Mouse (Mus musculus) neural tube, embryonic 11.5 days (tissue): ENCODE measurements around the gene Mbtps1. TPM values are rescaled to one million over a fixed set of nuclear protein-coding genes. Genes with fewer than 3 reads are reported as not detected.

ENCODE experiments used
- ATAC-seq: fragments of 200-750 bp; cut with Nextera tagmentation; 2 replicates; pipeline ENCODE4 v1.8.0; 2017; ENCODE audit warnings: moderate number of reproducible peaks, mild to moderate bottlenecking, moderate TSS enrichment, moderate library complexity; ENCODE audit not compliant: insufficient read depth, low FRiP score, low TSS enrichment
- DNase-seq: peaks from one replicate; pipeline ENCODE4 v3.0.0-alpha.2; 2015; ENCODE audit warnings: low spot score
- H3K27ac ChIP-seq: fragments of 300-500 bp; sonication (generic); 2 replicates; pipeline ENCODE4 v1.5.1; 2014; ENCODE audit warnings: low read depth, mild to moderate bottlenecking, low read length
- H3K27me3 ChIP-seq: fragments of 300-500 bp; sonication (generic); 2 replicates; pipeline ENCODE4 v1.6.1; 2014; ENCODE audit warnings: mild to moderate bottlenecking, low read length, mixed read lengths; ENCODE audit not compliant: control insufficient read depth, insufficient read depth
- H3K36me3 ChIP-seq: fragments of 300-500 bp; sonication (generic); 2 replicates; pipeline ENCODE4 v1.6.1; 2014; ENCODE audit warnings: mild to moderate bottlenecking, low read length, moderate library complexity, mixed read lengths; ENCODE audit not compliant: control insufficient read depth, insufficient read depth
- H3K4me1 ChIP-seq: fragments of 300-500 bp; sonication (generic); 2 replicates; pipeline ENCODE4 v1.6.1; 2014; ENCODE audit warnings: low read length, mixed read lengths; ENCODE audit not compliant: control insufficient read depth, insufficient read depth
- H3K4me2 ChIP-seq: fragments of 300-500 bp; sonication (generic); 2 replicates; pipeline ENCODE4 v1.6.1; 2014; ENCODE audit warnings: low read depth, mild to moderate bottlenecking, moderate library complexity
- H3K4me3 ChIP-seq: fragments of 300-500 bp; sonication (generic); 2 replicates; pipeline ENCODE4 v1.5.1; 2014; ENCODE audit warnings: low read depth, low read length
- H3K9ac ChIP-seq: fragments of 300-500 bp; sonication (generic); 2 replicates; pipeline ENCODE4 v1.6.1; 2014; ENCODE audit warnings: mild to moderate bottlenecking, low read length
- H3K9me3 ChIP-seq: fragments of 300-500 bp; sonication (generic); 2 replicates; pipeline ENCODE4 v1.6.1; 2016; ENCODE audit warnings: low read length; ENCODE audit not compliant: control insufficient read depth
- WGBS: fragments of 180-500 bp; shearing (Covaris S2); extraction: QIAGEN DNeasy Blood & Tissue Kit; methylation state at CpG from one replicate; pipeline ENCODE4 v1.1.7; 2014; 5-methylcytosine and 5-hydroxymethylcytosine counted together
- polyA plus RNA-seq: library from polyadenylated mRNA; unstranded; fragments of >200 nt; fragmentation: Nextera tagmentation; extraction: Ambion mirVana; gene quantifications from 2 replicates; pipeline ENCODE4 v1.2.1, GENCODE M21; 2014

Gene Mbtps1
- polyA plus RNA-seq, 1 experiment from 2014 or later = 105 TPM

DNA sequence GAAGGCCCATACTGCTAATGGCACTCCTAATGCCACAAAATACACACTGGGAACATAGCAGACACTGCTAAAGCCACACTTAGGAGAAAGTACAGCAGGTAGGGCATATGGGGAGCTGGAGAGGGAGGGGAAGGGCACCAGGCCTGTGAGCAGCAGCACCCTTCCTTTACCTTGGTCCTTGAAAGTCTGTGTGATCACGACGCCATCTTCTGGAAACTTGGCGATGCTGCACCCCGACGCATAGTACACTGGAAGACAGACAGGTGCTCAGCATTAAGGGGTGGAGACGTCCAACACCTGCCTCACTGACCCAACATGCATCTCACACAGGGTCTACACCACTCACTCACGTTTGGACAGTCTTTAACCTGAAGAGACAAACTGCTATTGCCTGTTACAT is 38.4 kb downstream of the Mbtps1 start:
- H3K9ac ChIP-seq = no peak overlapping the region
- no peak for ATAC-seq
- no peaks in the 10 kb centered on the region for H3K27me3 ChIP-seq
- H3K4me3 ChIP-seq = no peak overlapping the region
- 75% methylated on average over 7 of the region's 7 CpGs for WGBS
- no peak overlapping the region for H3K4me2 ChIP-seq
- H3K9me3 ChIP-seq = no peaks in the 10 kb centered on the region
- peaks cover 28% of the 10 kb centered on the region for H3K36me3 ChIP-seq
- H3K4me1 ChIP-seq = no peaks in the 10 kb centered on the region
- no peak overlapping the region for H3K27ac ChIP-seq
- DNase-seq = peak; percentile 35

DNA sequence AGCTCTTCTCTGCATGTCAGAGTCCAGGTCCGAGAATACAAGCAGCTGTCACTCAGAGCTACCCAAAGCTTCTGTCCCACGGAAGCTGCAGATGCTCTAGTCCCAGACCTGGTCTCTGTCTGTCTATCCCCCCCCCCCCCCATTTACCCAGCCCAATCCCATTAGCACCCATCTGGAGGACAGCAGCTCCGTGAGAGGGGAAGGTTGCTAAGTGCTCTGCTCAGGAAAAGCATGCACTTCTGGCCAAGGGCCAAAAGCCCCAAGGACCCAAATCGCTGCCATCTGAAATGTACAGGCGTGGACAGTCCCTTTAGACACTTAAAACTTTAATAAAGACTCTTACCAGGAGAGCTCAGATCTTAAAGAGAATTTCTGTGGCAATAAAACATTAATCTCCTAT is 41.9 kb downstream of the Mbtps1 start:
- DNase-seq = no peak
- 73% methylated on average over 5 of the region's 5 CpGs for WGBS
- Histone ChIP-seq H3K4me3 (no peak overlapping the region), H3K4me1 (no peaks in the 10 kb centered on the region), H3K27me3 (no peaks in the 10 kb centered on the region), H3K9ac (no peak overlapping the region), H3K36me3 (peaks cover 29% of the 10 kb centered on the region), H3K27ac (no peak overlapping the region), H3K4me2 (no peak overlapping the region), H3K9me3 (no peaks in the 10 kb centered on the region)
- no peak for ATAC-seq

DNA sequence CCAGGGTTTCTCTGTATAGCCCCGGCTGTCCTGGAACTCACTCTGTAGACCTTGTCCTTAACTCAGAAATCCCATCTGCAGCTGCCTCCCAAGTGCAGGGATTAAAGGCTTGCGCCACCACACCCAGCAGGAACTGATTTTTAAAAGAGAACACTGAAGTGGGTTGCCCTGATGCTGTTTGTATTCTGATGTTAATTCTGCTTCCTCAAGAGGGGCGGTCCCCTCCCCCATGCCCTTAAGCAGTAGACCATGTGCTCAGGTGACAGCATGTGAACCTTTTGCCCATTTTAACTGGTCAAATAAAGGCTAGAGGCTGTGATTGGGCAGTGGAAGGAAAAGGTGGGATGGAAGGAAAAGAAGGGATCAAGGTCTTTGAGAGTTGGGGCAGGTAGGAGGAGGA is 42.8 kb downstream of the Mbtps1 start:
- DNase-seq (no peak), ATAC-seq (no peak)
- Histone ChIP-seq H3K27ac (no peak overlapping the region), H3K9ac (no peak overlapping the region), H3K9me3 (no peaks in the 10 kb centered on the region), H3K4me3 (no peak overlapping the region), H3K4me1 (no peaks in the 10 kb centered on the region), H3K4me2 (no peak overlapping the region), H3K27me3 (no peaks in the 10 kb centered on the region), H3K36me3 (peaks cover 26% of the 10 kb centered on the region)
- WGBS = 74% methylated on average over 3 of the region's 3 CpGs

DNA sequence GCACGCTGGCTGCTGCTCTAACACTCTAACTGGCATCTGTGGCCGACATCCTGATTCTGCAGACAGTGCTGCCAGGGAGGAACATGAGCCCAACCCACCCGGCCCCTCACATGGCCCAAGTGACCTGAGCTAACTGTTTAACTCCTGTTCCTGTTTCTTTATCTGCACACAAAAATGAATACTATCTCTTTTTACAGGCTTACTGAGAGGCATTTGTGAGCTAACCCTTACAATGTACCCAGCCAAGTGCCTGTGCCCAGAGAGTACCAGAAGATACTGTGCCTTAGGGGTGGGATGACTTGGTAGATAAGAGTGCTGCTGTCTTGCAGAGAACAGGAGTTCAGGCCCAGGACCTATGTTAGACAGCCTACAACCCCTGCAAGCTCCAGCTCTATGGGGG is 43.6 kb downstream of the Mbtps1 start:
- peaks cover 23% of the 10 kb centered on the region for H3K36me3 ChIP-seq
- DNase-seq = no peak
- H3K9me3 ChIP-seq = no peaks in the 10 kb centered on the region
- H3K27me3 ChIP-seq = no peaks in the 10 kb centered on the region
- H3K4me1 ChIP-seq = no peaks in the 10 kb centered on the region
- 87% methylated on average over 3 of the region's 3 CpGs for WGBS
- no peak overlapping the region for H3K9ac ChIP-seq
- no peak overlapping the region for H3K4me3 ChIP-seq
- no peak overlapping the region for H3K4me2 ChIP-seq
- H3K27ac ChIP-seq = no peak overlapping the region
- ATAC-seq = no peak

DNA sequence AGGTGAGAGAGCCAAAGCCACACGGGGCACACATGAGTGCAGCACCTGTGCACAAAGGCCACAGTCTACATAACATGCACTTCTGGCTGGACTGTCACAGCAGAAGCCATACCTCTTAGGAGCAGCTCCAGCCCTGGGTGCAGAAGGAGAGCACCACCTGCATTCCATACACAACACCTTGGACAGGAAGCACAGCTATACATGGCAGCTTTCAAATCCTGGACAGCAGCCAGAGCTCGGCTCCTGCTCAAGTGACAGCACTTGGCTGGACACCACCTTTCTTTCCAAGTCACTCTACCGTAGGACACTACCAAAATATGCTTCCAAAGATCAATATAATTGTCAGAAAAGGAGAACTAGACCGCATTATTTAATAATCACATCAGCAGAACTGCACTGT is 45.1 kb downstream of the Mbtps1 start:
- DNase-seq = no peak
- no peak overlapping the region for H3K27ac ChIP-seq
- no peak overlapping the region for H3K9ac ChIP-seq
- H3K4me2 ChIP-seq = no peak overlapping the region
- no peaks in the 10 kb centered on the region for H3K4me1 ChIP-seq
- peaks cover 25% of the 10 kb centered on the region for H3K36me3 ChIP-seq
- H3K4me3 ChIP-seq = no peak overlapping the region
- H3K27me3 ChIP-seq = no peaks in the 10 kb centered on the region
- 93% methylated on average over 4 of the region's 4 CpGs for WGBS
- no peaks in the 10 kb centered on the region for H3K9me3 ChIP-seq
- ATAC-seq = no peak

DNA sequence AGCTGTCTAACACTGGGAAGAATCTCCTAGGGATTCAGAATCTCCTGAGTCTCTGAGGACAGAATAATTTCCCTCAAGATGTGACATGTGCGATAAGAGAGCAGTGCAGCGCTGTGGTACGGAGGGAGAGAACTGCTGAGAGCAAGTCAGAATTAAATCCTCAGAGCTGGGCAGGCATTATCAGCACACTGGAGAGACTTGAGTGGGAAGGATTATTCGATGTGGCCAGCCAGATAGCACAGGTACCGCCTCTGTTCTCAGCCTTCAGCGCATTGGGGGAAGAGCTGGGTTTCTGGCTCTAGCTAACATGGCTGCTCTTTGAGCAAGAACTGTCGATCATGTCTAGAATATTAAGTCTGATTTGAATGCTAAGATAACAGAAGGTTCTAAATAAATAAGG is 46.8 kb downstream of the Mbtps1 start:
- no peak overlapping the region for H3K4me3 ChIP-seq
- H3K9me3 ChIP-seq = no peaks in the 10 kb centered on the region
- H3K4me1 ChIP-seq = no peaks in the 10 kb centered on the region
- H3K36me3 ChIP-seq = peaks cover 21% of the 10 kb centered on the region
- DNase-seq = no peak
- no peak overlapping the region for H3K27ac ChIP-seq
- no peaks in the 10 kb centered on the region for H3K27me3 ChIP-seq
- no peak overlapping the region for H3K9ac ChIP-seq
- H3K4me2 ChIP-seq = no peak overlapping the region
- WGBS = 94% methylated on average over 7 of the region's 7 CpGs
- no peak for ATAC-seq

DNA sequence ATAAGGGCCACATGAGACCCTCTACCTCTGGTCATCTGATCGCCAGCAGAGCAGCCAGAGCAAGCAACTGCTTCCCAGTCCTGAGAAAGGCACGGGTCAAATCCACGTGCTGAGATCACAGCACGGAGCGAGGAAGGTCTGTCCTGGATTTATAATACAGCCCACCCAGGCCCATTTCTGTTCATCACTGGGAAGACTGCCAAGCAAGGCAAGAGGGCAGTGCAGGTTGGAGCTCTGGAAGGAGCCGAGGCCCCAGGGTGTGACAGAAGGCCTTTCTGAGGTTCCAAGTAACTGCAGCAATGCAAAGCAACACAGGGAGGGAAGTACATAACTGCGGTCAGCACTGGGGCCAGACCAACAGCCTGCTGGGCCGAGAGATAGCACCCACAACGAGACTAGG is 48.1 kb downstream of the Mbtps1 start:
- Histone ChIP-seq H3K9ac (no peak overlapping the region), H3K9me3 (no peaks in the 10 kb centered on the region), H3K27me3 (no peaks in the 10 kb centered on the region), H3K4me1 (no peaks in the 10 kb centered on the region), H3K27ac (no peak overlapping the region), H3K4me3 (no peak overlapping the region), H3K4me2 (no peak overlapping the region), H3K36me3 (peaks cover 20% of the 10 kb centered on the region)
- ATAC-seq = no peak
- DNase-seq = no peak
- WGBS = 94% methylated on average over 9 of the region's 9 CpGs

DNA sequence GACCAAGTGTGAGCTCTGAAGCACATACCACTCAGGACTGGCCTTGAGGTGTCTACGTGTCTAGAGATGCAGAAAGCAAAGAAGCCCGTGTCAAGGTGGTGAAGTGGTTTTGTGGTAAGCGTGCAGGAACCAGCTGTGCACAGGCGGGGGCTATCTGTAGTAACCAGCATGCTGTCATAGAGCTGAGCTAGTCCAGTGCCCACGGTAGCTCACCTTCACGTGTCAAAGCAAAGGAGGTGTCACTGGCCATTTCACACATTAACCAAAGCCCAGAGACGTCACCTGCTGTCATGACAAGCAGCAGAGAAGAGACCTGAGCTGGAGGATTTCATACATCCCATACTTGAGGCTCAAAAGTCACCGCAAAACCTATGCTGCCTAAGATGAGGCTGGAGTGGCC is 52.4 kb downstream of the Mbtps1 start:
- 87% methylated on average over 8 of the region's 8 CpGs for WGBS
- H3K36me3 ChIP-seq = peaks cover 11% of the 10 kb centered on the region

DNA sequence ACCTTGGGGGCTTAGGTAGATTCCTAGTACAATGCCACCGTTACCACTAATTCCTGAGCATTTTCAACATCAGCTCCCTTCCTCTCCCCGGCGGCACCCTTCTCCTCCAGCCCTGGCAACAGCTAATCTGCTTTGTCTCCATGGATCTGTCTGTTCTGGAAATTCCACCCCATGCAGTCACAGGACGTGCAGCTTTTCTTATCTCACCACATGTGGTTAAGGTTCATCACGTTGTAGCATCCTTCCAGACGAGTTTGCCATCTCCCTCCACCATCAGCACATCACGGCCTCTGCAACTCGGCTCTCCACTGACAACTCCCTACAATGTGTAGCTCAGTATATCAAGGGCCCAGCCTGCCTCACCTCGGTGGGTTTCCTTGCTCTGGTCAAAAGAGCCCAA is 53.0 kb downstream of the Mbtps1 start:
- ATAC-seq (no peak), DNase-seq (no peak)
- Histone ChIP-seq H3K27me3 (no peaks in the 10 kb centered on the region), H3K9ac (no peak overlapping the region), H3K27ac (no peak overlapping the region), H3K4me2 (no peak overlapping the region), H3K36me3 (peaks cover 11% of the 10 kb centered on the region), H3K4me3 (no peak overlapping the region), H3K9me3 (no peaks in the 10 kb centered on the region), H3K4me1 (no peaks in the 10 kb centered on the region)
- WGBS = 57% methylated on average over 9 of the region's 9 CpGs

More for the DNA sequence above, 52.4 kb downstream of the Mbtps1 start:
- DNase-seq (no peak), ATAC-seq (no peak)
- Histone ChIP-seq H3K9me3 (no peaks in the 10 kb centered on the region), H3K9ac (no peak overlapping the region), H3K4me3 (no peak overlapping the region), H3K4me1 (no peaks in the 10 kb centered on the region), H3K27me3 (no peaks in the 10 kb centered on the region), H3K27ac (no peak overlapping the region), H3K4me2 (no peak overlapping the region)
